Mouse (Mus musculus) liver, embryonic 11.5 days (tissue): ENCODE results near the gene Kctd20. TPM values are rescaled to one million over a fixed set of nuclear protein-coding genes. Genes with fewer than 3 reads are reported as not detected.

Experiments
- ATAC-seq: fragments of 200-750 bp; cut with Nextera tagmentation; replicated peaks from 2 replicates; pipeline ENCODE4 v1.8.0; 2017; ENCODE audit warnings: moderate number of reproducible peaks, mild to moderate bottlenecking, moderate TSS enrichment, moderate library complexity; ENCODE audit not compliant: low FRiP score
- DNase-seq: peaks from one replicate; pipeline ENCODE4 v3.0.0-alpha.2; 2017; ENCODE audit warnings: low spot score
- H3K27ac ChIP-seq: fragments of 300-500 bp; sonication (generic); 2 replicates; pipeline ENCODE4 v1.5.1; 2014; ENCODE audit warnings: mild to moderate bottlenecking, low read depth, low read length, control low read depth
- H3K27me3 ChIP-seq: fragments of 300-500 bp; sonication (generic); replicated peaks from 2 replicates; pipeline ENCODE4 v1.6.1; 2014; ENCODE audit warnings: low read length, mixed read lengths; ENCODE audit not compliant: control insufficient read depth, insufficient read depth
- H3K36me3 ChIP-seq: fragments of 300-500 bp; sonication (generic); 2 replicates; pipeline ENCODE4 v1.6.1; 2014; ENCODE audit warnings: mild to moderate bottlenecking, low read length, moderate library complexity, mixed read lengths; ENCODE audit not compliant: control insufficient read depth, insufficient read depth
- H3K4me1 ChIP-seq: fragments of 300-500 bp; sonication (generic); replicated peaks from 2 replicates; pipeline ENCODE4 v1.6.1; 2014; ENCODE audit warnings: low read length, mixed read lengths; ENCODE audit not compliant: control insufficient read depth, insufficient read depth
- H3K4me2 ChIP-seq: fragments of 300-500 bp; sonication (generic); 2 replicates; pipeline ENCODE4 v1.6.1; 2014; ENCODE audit warnings: mild to moderate bottlenecking, control low read depth, moderate library complexity
- H3K4me3 ChIP-seq: fragments of 300-500 bp; sonication (generic); 2 replicates; pipeline ENCODE4 v1.5.1; 2014; ENCODE audit warnings: low read depth, low read length, control low read depth
- H3K9ac ChIP-seq: fragments of 300-500 bp; sonication (generic); 2 replicates; pipeline ENCODE4 v1.6.1; 2014; ENCODE audit warnings: low read depth, low read length, control low read depth
- H3K9me3 ChIP-seq: fragments of 300-500 bp; sonication (generic); 2 replicates; pipeline ENCODE4 v1.6.1; 2016; ENCODE audit warnings: low read length, inconsistent platforms, mixed read lengths; ENCODE audit not compliant: control insufficient read depth
- WGBS: fragments of 180-500 bp; shearing (Covaris S2); extraction: QIAGEN DNeasy Blood & Tissue Kit; methylation state at CpG from one replicate; pipeline ENCODE4 v1.1.7; 2014; 5-methylcytosine and 5-hydroxymethylcytosine counted together
- polyA plus RNA-seq: library from polyadenylated mRNA; unstranded; fragments of >200 nt; fragmentation: Nextera tagmentation; extraction: Ambion mirVana; gene quantifications from 2 replicates; pipeline ENCODE4 v1.2.1, GENCODE M21; 2014

Kctd20 gene
- polyA plus RNA-seq, 1 experiment from 2014 or later, result 75.2 TPM

DNA sequence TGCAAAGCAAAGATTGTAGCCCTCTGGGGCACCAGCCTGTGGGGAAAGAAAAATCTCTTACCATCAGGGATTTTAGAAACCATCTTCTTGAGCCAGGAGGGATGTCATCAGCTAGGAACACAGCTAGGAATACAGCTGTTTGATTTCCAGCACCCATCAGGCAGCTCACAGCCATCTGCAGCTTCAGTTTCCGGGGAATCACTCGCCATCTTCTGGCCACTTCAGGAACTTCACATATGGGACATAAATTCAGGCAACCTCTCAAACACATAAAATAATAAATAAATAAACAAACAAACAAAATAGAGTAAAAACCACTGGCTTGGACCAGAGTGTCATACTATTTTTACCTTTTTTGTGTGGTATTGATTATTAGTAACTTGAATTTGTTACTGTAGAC, 63.9 kb downstream of the Kctd20 start:
- 16% methylated on average over 2 of the region's 2 CpGs for WGBS
- Histone ChIP-seq H3K4me3 (no peak overlapping the region), H3K27ac (no peak overlapping the region), H3K4me2 (no peak overlapping the region), H3K9me3 (no peaks in the 10 kb centered on the region), H3K36me3 (no peaks in the 10 kb centered on the region), H3K4me1 (no peaks in the 10 kb centered on the region; the same call in 1 of the 2 replicates), H3K9ac (no peak overlapping the region), H3K27me3 (no peaks in the 10 kb centered on the region)
- no peak for ATAC-seq
- no peak for DNase-seq

DNA sequence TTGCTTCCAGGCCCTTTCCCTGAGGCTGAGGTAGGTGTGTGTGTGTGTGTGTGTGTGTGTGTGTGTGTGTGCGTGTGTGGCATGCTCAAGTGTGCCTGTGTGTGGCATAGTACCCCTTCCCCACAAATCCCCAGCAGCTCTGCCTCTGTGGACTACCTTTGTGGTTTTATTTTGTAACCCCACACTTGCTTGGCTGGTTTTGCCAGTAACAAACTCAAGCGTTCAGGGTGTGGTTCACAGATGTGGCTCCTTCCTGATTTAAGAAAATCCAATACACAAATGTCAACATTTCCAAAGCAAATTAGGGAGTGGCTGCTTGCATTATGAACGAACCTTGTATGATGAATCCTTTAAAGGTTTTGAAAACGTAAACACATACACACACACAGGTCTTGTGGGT, 65.0 kb downstream of the Kctd20 start:
- Histone ChIP-seq H3K27ac (no peak overlapping the region), H3K9ac (no peak overlapping the region), H3K4me3 (no peak overlapping the region), H3K4me1 (no peaks in the 10 kb centered on the region; the same call in 1 of the 2 replicates), H3K9me3 (no peaks in the 10 kb centered on the region), H3K4me2 (no peak overlapping the region), H3K36me3 (no peaks in the 10 kb centered on the region), H3K27me3 (no peaks in the 10 kb centered on the region)
- ATAC-seq (no peak), DNase-seq (no peak)
- WGBS, result 86% methylated on average over 4 of the region's 4 CpGs

DNA sequence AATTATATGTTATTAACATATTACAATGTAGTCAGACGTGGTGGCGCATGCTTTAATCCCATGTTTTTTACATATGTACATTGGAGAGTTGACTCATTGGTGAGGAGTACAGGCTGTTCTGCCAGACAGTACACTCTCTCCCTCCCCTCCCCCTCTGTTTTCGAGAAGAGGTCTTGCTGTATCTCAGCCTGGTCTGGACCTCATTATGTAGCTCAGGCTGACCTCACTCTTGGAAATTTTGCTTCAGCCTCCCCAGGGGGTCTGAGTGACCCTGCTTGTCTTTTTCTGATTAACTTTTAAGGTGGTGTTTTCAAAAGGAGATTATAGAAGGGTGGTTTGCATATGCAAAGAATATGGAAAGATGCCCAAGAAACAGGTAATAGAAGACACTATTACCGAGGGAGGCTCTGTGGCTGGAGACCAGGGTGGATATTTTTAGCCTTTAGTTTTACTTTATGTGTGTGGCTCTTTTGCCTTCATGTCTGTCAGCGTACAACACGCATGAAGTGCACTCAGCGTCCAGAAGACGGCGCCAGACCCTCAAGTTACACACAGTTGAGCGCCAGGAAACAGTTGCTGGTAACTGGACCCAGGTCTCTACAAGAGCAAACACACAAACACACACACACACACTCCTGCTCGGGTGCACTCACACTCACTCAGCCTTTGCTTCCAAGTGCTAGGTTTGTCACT, 66.7 kb downstream of the Kctd20 start:
- Histone ChIP-seq H3K4me2 (no peak overlapping the region), H3K4me3 (no peak overlapping the region), H3K9me3 (no peaks in the 10 kb centered on the region), H3K27ac (no peak overlapping the region), H3K36me3 (no peaks in the 10 kb centered on the region), H3K9ac (no peak overlapping the region), H3K27me3 (no peaks in the 10 kb centered on the region), H3K4me1 (peaks cover 2% of the 10 kb centered on the region; the same call in 1 of the 2 replicates)
- ATAC-seq (0 out of 2 replicates have a peak, but pooled peaks have one; percentile 43), DNase-seq (no peak)
- 43% methylated on average over 11 of the region's 11 CpGs for WGBS

Other genes starting within 250 kb of the Kctd20 start
- 0.84 and 3.6 TPM in 2 replicates for gene AC170998.1, start 225.9 kb upstream of the Kctd20 start, polyA plus RNA-seq
- gene Mapk13, start 182.7 kb upstream of the Kctd20 start, polyA plus RNA-seq, result 5.0 and 5.5 TPM in 2 replicates
- gene Brpf3, start 150.9 kb upstream of the Kctd20 start, polyA plus RNA-seq, result 29.3 and 34.8 TPM in 2 replicates
- 0.05 TPM in 1 of 2 replicates, not detected in the other for gene Pnpla1, start 93.5 kb upstream of the Kctd20 start, polyA plus RNA-seq
- gene 4930539E08Rik, start 36.6 kb upstream of the Kctd20 start, polyA plus RNA-seq, result 0.08 and 0.48 TPM in 2 replicates
- 0.30 and 0.92 TPM in 2 replicates for gene Pxt1, start 8.1 kb upstream of the Kctd20 start, polyA plus RNA-seq
- gene Stk38, start 56.0 kb downstream of the Kctd20 start, polyA plus RNA-seq, result 83.3 and 90.1 TPM in 2 replicates
- gene Srsf3, start 80.7 kb downstream of the Kctd20 start, polyA plus RNA-seq, result 532 and 579 TPM in 2 replicates
- 12.2 and 13.8 TPM in 2 replicates for gene Cdkn1a, start 139.0 kb downstream of the Kctd20 start, polyA plus RNA-seq
- 4.4 TPM in 2 replicates for gene Rab44, start 162.2 kb downstream of the Kctd20 start, polyA plus RNA-seq